8 mouse cellular contexts compared by ENCODE assay signal in genomic region chr1:74935402-74935801, GRCm38 (mm10). TPM values are rescaled to one million over a fixed set of nuclear protein-coding genes. Genes with fewer than 3 reads are reported as not detected.
A peak's percentile ranks its signal among the peaks of the same experiment; 100 is the strongest.
DNase-seq lines count a peak whose midpoint lies in the region; ATAC-seq and TF ChIP-seq lines count a peak whose summit lies in the region.

TSS of gene Cfap65 (minus strand) at chr1:74935599.

- no peaks in the 10 kb centered on the region for H3K4me1 ChIP-seq in hindbrain, embryonic 10.5 days (replicated peaks)
- H3K4me1 ChIP-seq in lung, postnatal 0 days (ENCODE audit: insufficient read depth, low read depth, low read length): no peaks in the 10 kb centered on the region

- no peak within 1 kb of the TSS for H3K4me2 ChIP-seq in lung, postnatal 0 days (replicated peaks; ENCODE audit: low read depth, low read length)

- H3K36me3 ChIP-seq in hindbrain, embryonic 10.5 days: no peaks in the 10 kb centered on the region
- no peaks in the 10 kb centered on the region for H3K36me3 ChIP-seq in lung, postnatal 0 days (ENCODE audit: insufficient read depth, low read length)

- no peak for TF ChIP-seq CTCF in brain, embryonic 14.5 days (IDR thresholded peaks at IDR 0.05; ENCODE audit: borderline replicate concordance, extremely low read depth, insufficient read depth, insufficient read length)
- no peak for TF ChIP-seq CTCF in layer of hippocampus, adult 2 months (conservative IDR thresholded peaks at IDR 0.05)
- no peak for TF ChIP-seq CTCF in lung, postnatal 0 days (IDR thresholded peaks at IDR 0.05)

- peaks cover 32% of the 10 kb centered on the region for H3K27me3 ChIP-seq in hindbrain, embryonic 10.5 days (ENCODE audit: insufficient read depth, poor library complexity, severe bottlenecking)
- no peaks in the 10 kb centered on the region; the same call in 1 of the 2 replicates for H3K27me3 ChIP-seq in lung, postnatal 0 days (replicated peaks; ENCODE audit: insufficient read depth, low read length)

- H3K9me3 ChIP-seq in hindbrain, embryonic 10.5 days: no peaks in the 10 kb centered on the region
- no peaks in the 10 kb centered on the region for H3K9me3 ChIP-seq in lung, postnatal 0 days (ENCODE audit: low read length)

- WGBS in hindbrain, embryonic 10.5 days: 1% methylated on average over 18 of the region's 18 CpGs
- 2% methylated on average over 18 of the region's 18 CpGs for WGBS in lung, postnatal 0 days

- TF ChIP-seq POLR2A in brain, embryonic 14.5 days (IDR thresholded peaks at IDR 0.05; ENCODE audit: borderline replicate concordance, extremely low read depth, insufficient read depth, insufficient read length, poor library complexity, severe bottlenecking): no peak

- peak within 1 kb of the TSS; percentile 50 for H3K4me3 ChIP-seq in hindbrain, embryonic 10.5 days
- peak within 1 kb of the TSS; percentile 50 for H3K4me3 ChIP-seq in layer of hippocampus, adult 2 months
- no peak within 1 kb of the TSS for H3K4me3 ChIP-seq in lung, postnatal 0 days (ENCODE audit: low read depth, low read length)

- ATAC-seq in lung, postnatal 0 days: no peak

- no peak within 1 kb of the TSS for H3K9ac ChIP-seq in lung, postnatal 0 days (replicated peaks; ENCODE audit: low read depth)

- peak; percentile 81 to 83 for DNase-seq in cerebellum, postnatal 10 days
- no peak for DNase-seq in cerebellum, adult 11-12 months
- peak; percentile 91 for DNase-seq in brain, embryonic 14.5 days (ENCODE audit: low read depth)
- DNase-seq in hindbrain, embryonic 10.5 days (ENCODE audit: low spot score): peak; percentile 59
- peak; percentile 68 to 75 for DNase-seq in layer of hippocampus, adult 2 months (ENCODE audit: low spot score in 2 of 2)
- DNase-seq in lung, postnatal 0 days (ENCODE audit: low spot score): peak; percentile 38
- peak; percentile 65 for DNase-seq in right cerebral cortex, postnatal 4 days
- no peak for DNase-seq in spleen, adult 12 weeks (ENCODE audit: low spot score)

- H3K27ac ChIP-seq in hindbrain, embryonic 10.5 days: no peak within 1 kb of the TSS
- no peak within 1 kb of the TSS for H3K27ac ChIP-seq in layer of hippocampus, adult 2 months
- no peak within 1 kb of the TSS for H3K27ac ChIP-seq in lung, postnatal 0 days (ENCODE audit: low read length)

- TF ChIP-seq EP300 in lung, postnatal 0 days (IDR thresholded peaks at IDR 0.05): no peak

RNA-seq across cellular contexts. Expression of gene Cfap65, which starts in this region (rescaled TPM):
- 2.4 and 3.9 TPM in 2 replicates for polyA plus RNA-seq in brain, embryonic 14.5 days (2012; rRNA removed)
- 0.50 and 1.7 TPM in 2 replicates for polyA plus RNA-seq in hindbrain, embryonic 10.5 days (2016; fragmentation: Nextera tagmentation; extraction: Ambion mirVana)
- 1 to 10 TPM; 2.4 to 2.7 TPM for total RNA-seq in layer of hippocampus, adult 2 months (2021)
- 2.0 and 2.3 TPM in 2 replicates for polyA plus RNA-seq in lung, postnatal 0 days (2015; fragmentation: Nextera tagmentation; extraction: Ambion mirVana)

Comparison
In these comparisons a context has a peak if more than half of its experiments do, and no peak if none do; other contexts are left out.
1. DNase-seq: peak in cerebellum, postnatal 10 days (2 of 2), brain, embryonic 14.5 days (single experiment), hindbrain, embryonic 10.5 days (single experiment), layer of hippocampus, adult 2 months (2 of 2), lung, postnatal 0 days (single experiment) and right cerebral cortex, postnatal 4 days (single experiment); none in cerebellum, adult 11-12 months (single experiment) and spleen, adult 12 weeks (single experiment).